Mouse (Mus musculus): Measurements from ENCODE around the gene Kazald1.

DNA sequence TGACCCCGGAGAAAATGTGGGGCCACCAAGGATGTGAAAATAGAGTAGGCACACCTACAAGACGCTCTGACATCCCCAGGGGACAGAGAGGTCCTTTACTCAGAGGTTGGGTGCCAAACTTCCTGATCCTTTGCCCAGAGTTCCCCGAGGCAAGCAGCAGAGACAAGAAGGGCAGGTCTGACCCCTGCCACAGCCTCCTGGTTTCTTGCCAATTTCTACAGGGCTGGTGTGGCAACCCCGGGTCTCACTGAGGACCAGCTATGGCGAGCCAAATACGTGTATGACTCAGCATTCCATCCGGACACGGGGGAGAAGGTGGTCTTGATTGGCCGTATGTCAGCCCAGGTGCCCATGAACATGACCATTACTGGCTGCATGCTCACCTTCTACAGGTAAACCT is 25.5 kb upstream of the Kazald1 start:
- TF ChIP-seq CTCF (IDR thresholded peaks at IDR 0.05; ENCODE audit: insufficient read depth, low read depth, low read length): no peak
- no peak for TF ChIP-seq POLR2A (IDR thresholded peaks at IDR 0.05; ENCODE audit: insufficient read depth, low read depth, low read length)

Data from olfactory bulb, adult 2 months (tissue).